Mouse (Mus musculus) kidney, embryonic 16.5 days (tissue): ENCODE results near the gene Pcbp4. TPM values are rescaled to one million over a fixed set of nuclear protein-coding genes. Genes with fewer than 3 reads are reported as not detected.

Source experiments
- ATAC-seq: fragments of 200-750 bp; cut with Nextera tagmentation; 2 replicates; pipeline ENCODE4 v1.8.0; 2017; ENCODE audit warnings: moderate TSS enrichment; ENCODE audit not compliant: low FRiP score, low TSS enrichment
- H3K27ac ChIP-seq: fragments of 300-500 bp; sonication (generic); 2 replicates; pipeline ENCODE4 v1.5.1; 2014; ENCODE audit warnings: low read length
- H3K27me3 ChIP-seq: fragments of 300-500 bp; sonication (generic); 2 replicates; pipeline ENCODE4 v1.6.1; 2014; ENCODE audit warnings: low read length, control low read depth, mixed read lengths; ENCODE audit not compliant: insufficient read depth
- H3K36me3 ChIP-seq: fragments of 300-500 bp; sonication (generic); 2 replicates; pipeline ENCODE4 v1.6.1; 2014; ENCODE audit warnings: low read length, control low read depth, mixed read lengths; ENCODE audit not compliant: insufficient read depth
- H3K4me1 ChIP-seq: fragments of 300-500 bp; sonication (generic); 2 replicates; pipeline ENCODE4 v1.6.1; 2014; ENCODE audit warnings: low read length, control low read depth, mixed read lengths; ENCODE audit not compliant: insufficient read depth
- H3K4me2 ChIP-seq: fragments of 300-500 bp; sonication (generic); replicated peaks from 2 replicates; pipeline ENCODE4 v1.6.1; 2014; ENCODE audit warnings: low read depth, low read length
- H3K4me3 ChIP-seq: fragments of 300-500 bp; sonication (generic); 2 replicates; pipeline ENCODE4 v1.5.1; 2014; ENCODE audit warnings: mild to moderate bottlenecking, low read length
- H3K9ac ChIP-seq: fragments of 300-500 bp; sonication (generic); replicated peaks from 2 replicates; pipeline ENCODE4 v1.6.1; 2014; ENCODE audit warnings: low read length
- H3K9me3 ChIP-seq: fragments of 300-500 bp; sonication (generic); 2 replicates; pipeline ENCODE4 v1.6.1; 2016; ENCODE audit warnings: low read length, control low read depth
- WGBS: fragments of 180-500 bp; shearing (Covaris S2); extraction: QIAGEN DNeasy Blood & Tissue Kit; methylation state at CpG from one replicate; pipeline ENCODE4 v1.1.7; 2014; 5-methylcytosine and 5-hydroxymethylcytosine counted together
- polyA plus RNA-seq: library from polyadenylated mRNA; unstranded; fragments of >200 nt; fragmentation: Nextera tagmentation; extraction: Ambion mirVana; gene quantifications from 2 replicates; pipeline ENCODE4 v1.2.1, GENCODE M21; 2015

Pcbp4 gene
- polyA plus RNA-seq, 1 experiment from 2014 or later: 119 TPM

- H3K27ac ChIP-seq: no peak overlapping the region
- H3K4me1 ChIP-seq: peaks cover 23% of the 10 kb centered on the region
- no peak for ATAC-seq
- H3K4me3 ChIP-seq: no peak overlapping the region
- H3K9ac ChIP-seq: no peak overlapping the region
- no peak overlapping the region for H3K4me2 ChIP-seq
- H3K27me3 ChIP-seq: no peaks in the 10 kb centered on the region
- H3K9me3 ChIP-seq: no peaks in the 10 kb centered on the region
- peaks cover 30% of the 10 kb centered on the region for H3K36me3 ChIP-seq
- WGBS: 78% methylated on average over 9 of the region's 9 CpGs
Observed at GRCm38 (mm10) chr9:106436566-106436965, 16.5 kb upstream of the Pcbp4 start.

- no peak overlapping the region for H3K27ac ChIP-seq
- 81% methylated on average over 5 of the region's 5 CpGs for WGBS
- no peak for ATAC-seq
- H3K9ac ChIP-seq: no peak overlapping the region
- no peaks in the 10 kb centered on the region for H3K27me3 ChIP-seq
- H3K9me3 ChIP-seq: no peaks in the 10 kb centered on the region
- peaks cover 34% of the 10 kb centered on the region for H3K4me1 ChIP-seq
- no peaks in the 10 kb centered on the region for H3K36me3 ChIP-seq
- no peak overlapping the region for H3K4me3 ChIP-seq
- no peak overlapping the region for H3K4me2 ChIP-seq
Observed at GRCm38 (mm10) chr9:106442680-106443079, 10.4 kb upstream of the Pcbp4 start.

GRCm38 (mm10) chr9:106444836-106445235 is 8.3 kb upstream of the Pcbp4 start:
- Histone ChIP-seq H3K27ac (0 out of 2 replicates have a peak overlapping the region, but pooled peaks have one; percentile 56), H3K4me1 (peaks cover 42% of the 10 kb centered on the region), H3K4me3 (no peak overlapping the region), H3K36me3 (no peaks in the 10 kb centered on the region), H3K4me2 (no peak overlapping the region), H3K9ac (no peak overlapping the region), H3K9me3 (no peaks in the 10 kb centered on the region), H3K27me3 (no peaks in the 10 kb centered on the region)
- 58% methylated on average over 4 of the region's 4 CpGs for WGBS
- no peak for ATAC-seq

- peak within 1 kb of the TSS; percentile 82 for H3K4me2 ChIP-seq
- whole genome bisulfite sequencing: under 1% methylated on average over 24 of the region's 24 CpGs
- H3K4me1 ChIP-seq: peaks cover 67% of the 10 kb centered on the region
- H3K4me3 ChIP-seq: peak within 1 kb of the TSS; percentile 66
- no peaks in the 10 kb centered on the region for H3K9me3 ChIP-seq
- peak; percentile 89 for ATAC-seq
- peak within 1 kb of the TSS; percentile 64 for H3K9ac ChIP-seq
- peak within 1 kb of the TSS; percentile 89 for H3K27ac ChIP-seq
- H3K36me3 ChIP-seq: no peaks in the 10 kb centered on the region
- H3K27me3 ChIP-seq: no peaks in the 10 kb centered on the region
Observed at GRCm38 (mm10) chr9:106447348-106447747, 5.7 kb upstream of the Pcbp4 start, which contains the start of the genes Abhd14b and Abhd14a. Gene Abhd14b, plus strand, starts transcription at chr9:106447459. Gene Abhd14a, minus strand, starts transcription at chr9:106447678.

GRCm38 (mm10) chr9:106447951-106448350 is 5.1 kb upstream of the Pcbp4 start:
- no peaks in the 10 kb centered on the region for H3K36me3 ChIP-seq
- 0 out of 2 replicates have a peak, but pooled peaks have one; percentile 0 for ATAC-seq
- no peaks in the 10 kb centered on the region for H3K9me3 ChIP-seq
- H3K4me2 ChIP-seq: peak overlapping the region; percentile 82
- peak overlapping the region; percentile 64 for H3K9ac ChIP-seq
- no peaks in the 10 kb centered on the region for H3K27me3 ChIP-seq
- peak overlapping the region; percentile 89 for H3K27ac ChIP-seq
- H3K4me3 ChIP-seq: peak overlapping the region; percentile 66
- WGBS: 38% methylated on average over 9 of the region's 9 CpGs
- H3K4me1 ChIP-seq: peaks cover 73% of the 10 kb centered on the region

GRCm38 (mm10) chr9:106448498-106449031 is 4.5 kb upstream of the Pcbp4 start:
- under 1% methylated on average over 23 of the region's 23 CpGs for WGBS
- Histone ChIP-seq H3K4me1 (peaks cover 77% of the 10 kb centered on the region), H3K27ac (peak overlapping the region; percentile 89)

DNA sequence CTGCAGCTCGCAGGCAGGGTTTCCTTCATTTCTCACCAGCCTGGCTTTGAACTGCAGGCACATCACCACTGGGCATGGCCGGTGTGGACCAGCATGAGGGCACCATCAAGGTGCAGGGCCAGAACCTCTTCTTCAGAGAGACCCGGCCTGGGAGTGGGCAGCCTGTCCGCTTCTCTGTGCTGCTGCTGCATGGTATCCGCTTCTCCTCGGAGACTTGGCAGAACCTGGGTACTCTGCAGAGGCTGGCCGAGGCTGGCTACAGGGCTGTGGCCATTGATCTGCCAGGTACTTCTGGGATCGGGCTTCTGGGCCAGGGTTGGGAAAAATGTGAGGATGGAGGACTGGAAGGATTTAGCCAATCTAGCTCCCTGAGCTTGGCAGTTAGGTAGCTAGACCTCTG is 3.1 kb upstream of the Pcbp4 start:
- Histone ChIP-seq H3K4me3 (no peak overlapping the region), H3K27me3 (no peaks in the 10 kb centered on the region), H3K36me3 (no peaks in the 10 kb centered on the region), H3K9me3 (no peaks in the 10 kb centered on the region), H3K4me2 (peak overlapping the region; percentile 39; the same call in 1 of the 2 replicates), H3K27ac (peak overlapping the region; percentile 80), H3K9ac (peak overlapping the region; percentile 35; the same call in 1 of the 2 replicates), H3K4me1 (peaks cover 83% of the 10 kb centered on the region)
- ATAC-seq: no peak
- 85% methylated on average over 8 of the region's 8 CpGs for whole genome bisulfite sequencing

More at GRCm38 (mm10) chr9:106448498-106449031, 4.5 kb upstream of the Pcbp4 start:
- H3K36me3 ChIP-seq: no peaks in the 10 kb centered on the region
- H3K4me3 ChIP-seq: peak overlapping the region; percentile 66
- H3K4me2 ChIP-seq: peak overlapping the region; percentile 82
- H3K27me3 ChIP-seq: no peaks in the 10 kb centered on the region
- H3K9me3 ChIP-seq: no peaks in the 10 kb centered on the region
- ATAC-seq: peak; percentile 54
- peak overlapping the region; percentile 64 for H3K9ac ChIP-seq

GRCm38 (mm10) chr9:106450661-106451060 is 2.4 kb upstream of the Pcbp4 start:
- Histone ChIP-seq H3K4me3 (no peak overlapping the region), H3K4me1 (peaks cover 85% of the 10 kb centered on the region), H3K27me3 (no peaks in the 10 kb centered on the region), H3K4me2 (peak overlapping the region; percentile 39), H3K9me3 (no peaks in the 10 kb centered on the region), H3K27ac (peak overlapping the region; percentile 80), H3K9ac (peak overlapping the region; percentile 35), H3K36me3 (no peaks in the 10 kb centered on the region)
- no peak for ATAC-seq
- 7% methylated on average over 9 of the region's 9 CpGs for WGBS

- H3K9me3 ChIP-seq: no peaks in the 10 kb centered on the region
- 0 out of 2 replicates have a peak overlapping the region, but pooled peaks have one; percentile 35 for H3K9ac ChIP-seq
- H3K36me3 ChIP-seq: no peaks in the 10 kb centered on the region
- 61% methylated on average over 11 of the region's 11 CpGs for WGBS
- H3K27me3 ChIP-seq: no peaks in the 10 kb centered on the region
- no peak for ATAC-seq
- peaks cover 85% of the 10 kb centered on the region for H3K4me1 ChIP-seq
- H3K4me3 ChIP-seq: no peak overlapping the region
- peak overlapping the region; percentile 39 for H3K4me2 ChIP-seq
- H3K27ac ChIP-seq: peak overlapping the region; percentile 80
Observed at GRCm38 (mm10) chr9:106451298-106451697, 1.8 kb upstream of the Pcbp4 start.

- Histone ChIP-seq H3K4me3 (no peak overlapping the region), H3K4me2 (0 out of 2 replicates have a peak overlapping the region, but pooled peaks have one; percentile 2), H3K9ac (0 out of 2 replicates have a peak overlapping the region, but pooled peaks have one; percentile 80), H3K9me3 (no peaks in the 10 kb centered on the region), H3K4me1 (peaks cover 85% of the 10 kb centered on the region), H3K36me3 (no peaks in the 10 kb centered on the region), H3K27ac (no peak overlapping the region), H3K27me3 (no peaks in the 10 kb centered on the region)
- no peak for ATAC-seq
- WGBS: 56% methylated on average over 2 of the region's 2 CpGs
Observed at GRCm38 (mm10) chr9:106451899-106452298, 1.2 kb upstream of the Pcbp4 start.
